Mouse (Mus musculus) lung, postnatal 0 days (tissue): ENCODE measurements at regions not wholly inside any gene's neighbourhood (a gene's known extent, or its start where the extent isn't known, plus 50 kb on each side); places are given as distances from the start of the nearest gene placed in this dataset.

Experiments used
- CTCF ChIP-seq: IDR thresholded peaks from 2 replicates; pipeline ENCODE4 v1.5.1; 2016; ENCODE audit warnings: antibody characterized with exemption, mild to moderate bottlenecking
- EP300 ChIP-seq: IDR thresholded peaks from 2 replicates; pipeline ENCODE4 v1.6.1; 2016; ENCODE audit warnings: antibody characterized with exemption, mild to moderate bottlenecking, control low read depth

GRCm38 (mm10) chr9:120857849-120858510, 71.0 kb upstream of the Ctnnb1 start:
- TF ChIP-seq CTCF (no peak), EP300 (no peak)
